Mouse (Mus musculus): Measurements from ENCODE around the gene Polm. TPM values are rescaled to one million over a fixed set of nuclear protein-coding genes. Genes with fewer than 3 reads are reported as not detected.

Polm gene
- total and polyA plus RNA-seq, 3 experiments, result 5.4 to 18.3 TPM; not detected in 1

DNA sequence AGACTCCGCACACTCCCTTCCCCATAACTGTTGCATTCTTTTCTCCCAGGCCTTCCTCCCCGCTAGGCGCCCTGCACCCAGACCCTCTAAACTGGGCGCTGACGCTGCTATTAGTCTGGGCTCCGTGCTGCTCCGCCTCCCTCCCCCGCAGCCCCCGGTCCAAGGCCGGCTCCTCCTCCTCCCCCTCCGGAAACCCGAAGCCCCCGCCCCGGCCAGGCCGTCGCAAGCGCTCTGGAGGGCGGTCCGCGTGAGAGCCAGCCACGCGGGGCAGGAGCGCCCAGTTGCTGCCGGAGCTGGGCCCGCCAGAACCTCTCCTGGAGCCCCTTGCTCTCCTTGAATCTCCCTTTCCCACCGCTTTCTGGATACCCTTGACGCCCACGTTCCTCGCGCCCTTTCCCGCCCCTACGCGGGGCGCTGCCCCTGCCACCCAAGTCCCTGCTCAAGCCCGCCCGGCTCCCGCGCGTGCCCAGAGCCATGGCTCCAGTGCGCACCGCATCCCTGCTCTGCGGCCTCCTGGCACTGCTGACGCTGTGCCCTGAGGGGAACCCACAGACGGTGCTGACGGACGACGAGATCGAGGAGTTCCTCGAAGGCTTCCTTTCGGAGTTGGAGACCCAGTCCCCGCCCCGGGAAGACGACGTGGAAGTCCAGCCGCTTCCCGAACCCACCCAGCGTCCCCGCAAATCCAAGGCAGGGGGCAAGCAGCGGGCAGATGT lies 24.0 kb upstream of the Polm start, which contains the start of gene Aebp1:
Aebp1 (plus strand) TSS at position 270 of the 716 bp plus-strand sequence.
- peaks cover 0 to 3% of the 10 kb centered on the region in 2 experiments; a peak in 2 of 4 replicates for H3K27me3 ChIP-seq (ENCODE audit: control insufficient read depth in 1 of 2, insufficient read depth in 2 of 2, low read length in 2 of 2)
- H3K27ac ChIP-seq (ENCODE audit: control insufficient read depth, low read depth, low read length), result no peak within 1 kb of the TSS
- no peaks in the 10 kb centered on the region for H3K9me3 ChIP-seq (replicated peaks; ENCODE audit: insufficient read depth, low read length)
- no peaks in the 10 kb centered on the region for H3K4me1 ChIP-seq (ENCODE audit: control insufficient read depth in 1 of 2, insufficient read depth in 2 of 2, low read length in 2 of 2)
- no peak for DNase-seq (ENCODE audit: low read depth, low spot score)
- H3K9ac ChIP-seq (ENCODE audit: control insufficient read depth, low read depth, low read length, poor library complexity, severe bottlenecking), result no peak within 1 kb of the TSS
- H3K4me3 ChIP-seq (ENCODE audit: control insufficient read depth in 1 of 2, insufficient read depth in 1 of 2, low read depth in 2 of 2, low read length in 2 of 2), result no peak within 1 kb of the TSS
- TF ChIP-seq NRF1 (IDR thresholded peaks at IDR 0.05; ENCODE audit: insufficient read depth, low read depth, low read length, poor library complexity, severe bottlenecking), result no peak
- no peak for TF ChIP-seq USF2 (IDR thresholded peaks at IDR 0.05; ENCODE audit: borderline replicate concordance in 1 of 2, insufficient read depth in 1 of 2, low read depth in 1 of 2, low read length in 2 of 2)
- no peak for TF ChIP-seq RAD21 (IDR thresholded peaks at IDR 0.05; ENCODE audit: low read depth, low read length)
- TF ChIP-seq MYB (IDR thresholded peaks at IDR 0.05; ENCODE audit: low read depth, low read length), result no peak
- TF ChIP-seq CTCF (IDR thresholded peaks at IDR 0.05 in 2 of 3, conservative IDR thresholded peaks at IDR 0.05 in 1 of 3; ENCODE audit: control insufficient read depth in 1 of 3, insufficient read depth in 1 of 3, low read depth in 2 of 3, low read length in 3 of 3, poor library complexity in 1 of 3, severe bottlenecking in 1 of 3), result no peak
- no peak for TF ChIP-seq MXI1 (IDR thresholded peaks at IDR 0.05; ENCODE audit: low read depth, low read length)
- TF ChIP-seq MAZ (IDR thresholded peaks at IDR 0.05; ENCODE audit: low read depth, low read length), result no peak
- no peak; a peak in 1 of 4 replicates for TF ChIP-seq POLR2A (IDR thresholded peaks at IDR 0.05; ENCODE audit: control insufficient read depth in 1 of 2, insufficient read depth in 1 of 2, low read depth in 1 of 2, low read length in 2 of 2, poor library complexity in 1 of 2)
- TF ChIP-seq POLR2AphosphoS2 (IDR thresholded peaks at IDR 0.05; ENCODE audit: low read length), result no peak
- no peak for TF ChIP-seq EP300 (IDR thresholded peaks at IDR 0.05; ENCODE audit: low read depth in 1 of 2, low read length in 2 of 2)
- TF ChIP-seq HCFC1 (IDR thresholded peaks at IDR 0.05; ENCODE audit: low read depth, low read length), result no peak
- TF ChIP-seq MAFK (IDR thresholded peaks at IDR 0.05; ENCODE audit: borderline replicate concordance, low read depth, low read length), result no peak
- H3K36me3 ChIP-seq (ENCODE audit: control insufficient read depth in 1 of 2, insufficient read depth in 2 of 2, low read length in 2 of 2), result no peaks in the 10 kb centered on the region
- no peaks in the 10 kb centered on the region for H3K79me2 ChIP-seq (ENCODE audit: control insufficient read depth, insufficient read depth, low read length, poor library complexity)

DNA sequence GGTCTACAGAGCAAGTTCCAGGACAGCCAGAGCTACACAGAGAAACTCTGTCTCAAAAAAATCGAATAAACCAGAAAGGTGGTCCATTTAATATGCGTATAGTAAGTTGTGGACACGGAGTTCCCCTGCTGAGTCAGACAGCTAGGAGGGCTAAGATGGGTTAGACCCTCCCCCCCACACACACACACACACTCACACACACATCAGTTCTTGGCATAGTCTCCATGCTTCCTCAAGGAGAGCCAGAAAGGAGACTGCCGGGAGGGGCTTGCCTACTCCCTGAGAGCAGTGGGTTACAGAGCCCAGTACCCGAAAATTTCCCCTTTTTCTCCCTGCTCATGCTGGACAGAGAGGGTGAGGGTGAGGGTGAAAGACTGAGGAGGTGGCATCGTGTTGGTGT lies 22.8 kb upstream of the Polm start:
- Histone ChIP-seq H3K27ac (ENCODE audit: control insufficient read depth, low read depth, low read length) (no peak overlapping the region), H3K9me3 (replicated peaks; ENCODE audit: insufficient read depth, low read length) (no peaks in the 10 kb centered on the region), H3K9ac (ENCODE audit: control insufficient read depth, low read depth, low read length, poor library complexity, severe bottlenecking) (no peak overlapping the region), H3K4me1 (ENCODE audit: control insufficient read depth in 1 of 2, insufficient read depth in 2 of 2, low read length in 2 of 2) (no peaks in the 10 kb centered on the region), H3K36me3 (ENCODE audit: control insufficient read depth in 1 of 2, insufficient read depth in 2 of 2, low read length in 2 of 2) (no peaks in the 10 kb centered on the region), H3K79me2 (ENCODE audit: control insufficient read depth, insufficient read depth, low read length, poor library complexity) (no peaks in the 10 kb centered on the region), H3K27me3 (ENCODE audit: control insufficient read depth in 1 of 2, insufficient read depth in 2 of 2, low read length in 2 of 2) (peaks cover 0 to 3% of the 10 kb centered on the region in 2 experiments; a peak in 2 of 4 replicates), H3K4me3 (ENCODE audit: control insufficient read depth in 1 of 2, insufficient read depth in 1 of 2, low read depth in 2 of 2, low read length in 2 of 2) (no peak overlapping the region)
- no peak for DNase-seq (ENCODE audit: low read depth, low spot score)
- TF ChIP-seq RCOR1 (IDR thresholded peaks at IDR 0.05; ENCODE audit: low read depth, low read length) (no peak), MYB (IDR thresholded peaks at IDR 0.05; ENCODE audit: low read depth, low read length) (no peak), TCF12 (IDR thresholded peaks at IDR 0.05; ENCODE audit: low read depth, low read length) (no peak), E2F4 (IDR thresholded peaks at IDR 0.05; ENCODE audit: borderline replicate concordance, low read depth, low read length) (no peak), USF1 (IDR thresholded peaks at IDR 0.05; ENCODE audit: low read depth, low read length) (no peak), ZC3H11A (IDR thresholded peaks at IDR 0.05; ENCODE audit: low read depth, low read length) (no peak), HCFC1 (IDR thresholded peaks at IDR 0.05; ENCODE audit: low read depth, low read length) (no peak), MXI1 (IDR thresholded peaks at IDR 0.05; ENCODE audit: low read depth, low read length) (no peak), CHD2 (IDR thresholded peaks at IDR 0.05; ENCODE audit: low read length) (no peak), CHD1 (IDR thresholded peaks at IDR 0.05; ENCODE audit: low read depth, low read length) (no peak), UBTF (IDR thresholded peaks at IDR 0.05; ENCODE audit: borderline replicate concordance, insufficient read depth, low read depth, low read length) (no peak)

All from MEL (cell line).